Mouse (Mus musculus) layer of hippocampus, adult 11-12 months (tissue): ENCODE results near the gene Wnk4.

ENCODE experiments used
- DNase-seq: peaks from one replicate; pipeline ENCODE4 v3.0.0; 2022; ENCODE audit warnings: low spot score

The Wnk4 gene

DNA sequence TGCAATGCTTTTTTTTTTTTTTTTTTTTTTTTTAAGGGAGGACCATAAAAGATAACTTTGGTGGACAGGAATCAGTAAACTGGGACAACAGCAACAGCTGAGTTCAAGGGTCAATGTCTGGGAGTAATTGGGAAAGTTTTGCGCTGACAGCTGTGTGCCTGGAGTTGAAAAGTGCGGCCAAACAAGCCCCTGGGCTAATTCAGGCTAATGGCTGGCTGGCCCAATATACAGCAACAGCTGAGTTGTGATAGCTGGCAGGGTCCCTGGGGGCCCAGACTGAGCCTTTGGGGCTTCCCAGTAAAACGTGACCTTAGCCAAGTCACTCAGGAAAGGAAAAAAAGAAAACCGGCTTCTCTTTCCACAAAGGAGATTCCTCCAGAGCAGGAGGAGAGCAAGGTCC, 15.3 kb upstream of the Wnk4 start:
- no peak for DNase-seq

DNA sequence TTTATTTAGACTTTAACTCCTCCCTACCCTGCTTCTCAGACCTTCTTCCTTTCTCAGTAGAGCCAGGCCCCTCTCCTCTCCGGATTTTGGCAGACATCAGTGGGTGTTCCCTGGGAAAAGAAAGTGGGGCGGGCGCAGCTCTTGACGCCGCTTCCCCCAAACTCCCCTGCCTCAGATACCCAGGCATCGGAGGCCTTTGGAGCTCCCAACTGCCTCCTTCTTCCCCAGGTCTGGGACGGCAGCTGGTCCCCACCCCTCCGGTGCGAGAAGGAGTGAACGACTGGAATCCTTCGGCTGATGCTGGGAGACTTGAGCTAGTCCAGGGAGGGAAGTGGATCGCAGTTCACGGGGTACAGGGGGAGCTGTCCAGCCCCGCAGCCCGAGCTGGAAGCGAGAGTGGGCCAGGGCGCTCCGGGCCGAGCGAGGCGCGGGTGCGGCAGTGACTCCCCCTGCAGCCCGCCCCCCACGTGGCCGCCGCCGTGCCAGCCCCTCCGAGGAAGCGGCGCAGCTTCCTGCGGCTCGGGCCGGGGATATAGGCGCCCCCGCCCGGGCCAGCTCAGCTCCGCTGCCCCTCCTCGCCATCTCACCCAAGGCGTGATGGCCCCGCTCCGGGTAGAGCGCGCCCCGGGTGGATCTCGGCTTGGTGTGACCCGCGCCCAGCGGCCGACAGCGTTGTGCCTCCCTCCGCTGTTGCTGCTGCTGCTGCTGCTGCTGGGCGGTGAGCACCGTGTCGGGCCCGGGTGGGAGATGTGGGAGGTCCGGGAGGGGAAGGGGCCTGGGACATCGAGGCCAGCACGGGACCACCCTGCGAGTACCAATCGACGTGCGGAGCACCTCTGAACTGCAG, 14.3 kb upstream of the Wnk4 start, which contains the start of gene Ramp2:
Ramp2 (plus strand) TSS at position 174 of the 847 bp plus-strand sequence.
- no peak for DNase-seq

DNA sequence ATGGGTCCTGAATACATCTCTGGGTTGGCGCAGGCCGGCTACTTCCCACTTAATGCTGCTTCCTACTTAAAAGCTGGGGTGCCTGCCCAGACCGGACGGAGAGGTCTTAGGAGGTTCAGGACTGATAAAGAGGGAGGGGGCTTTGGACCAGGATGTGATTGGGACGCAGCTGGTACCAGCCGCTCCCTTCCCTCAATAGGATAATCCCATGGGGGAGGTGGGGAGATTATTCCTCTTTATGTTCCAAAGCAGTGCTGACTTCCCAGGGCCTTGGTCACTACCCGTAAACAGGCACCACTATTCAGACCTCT, 13.7 kb upstream of the Wnk4 start:
- DNase-seq = no peak

DNA sequence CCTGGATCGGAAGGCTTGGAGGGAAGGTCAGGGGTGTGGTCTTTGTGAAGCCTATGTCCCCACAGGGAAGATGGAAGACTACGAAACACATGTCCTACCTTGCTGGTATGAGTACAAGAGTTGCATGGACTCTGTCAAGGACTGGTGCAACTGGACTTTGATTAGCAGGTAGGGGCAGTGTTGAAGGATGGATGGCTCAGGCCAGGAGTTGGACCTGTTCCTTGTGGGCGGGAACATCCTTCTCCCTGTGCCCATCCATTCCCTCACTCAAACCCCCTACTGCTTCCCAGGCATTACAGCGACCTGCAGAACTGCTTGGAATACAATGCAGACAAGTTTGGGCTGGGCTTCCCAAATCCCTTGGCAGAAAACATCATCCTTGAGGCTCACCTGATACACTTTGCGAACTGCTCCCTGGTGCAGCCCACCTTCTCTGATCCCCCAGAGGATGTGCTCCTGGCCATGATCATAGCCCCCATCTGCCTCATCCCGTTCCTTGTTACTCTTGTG, 12.8 kb upstream of the Wnk4 start:
- DNase-seq = no peak

DNA sequence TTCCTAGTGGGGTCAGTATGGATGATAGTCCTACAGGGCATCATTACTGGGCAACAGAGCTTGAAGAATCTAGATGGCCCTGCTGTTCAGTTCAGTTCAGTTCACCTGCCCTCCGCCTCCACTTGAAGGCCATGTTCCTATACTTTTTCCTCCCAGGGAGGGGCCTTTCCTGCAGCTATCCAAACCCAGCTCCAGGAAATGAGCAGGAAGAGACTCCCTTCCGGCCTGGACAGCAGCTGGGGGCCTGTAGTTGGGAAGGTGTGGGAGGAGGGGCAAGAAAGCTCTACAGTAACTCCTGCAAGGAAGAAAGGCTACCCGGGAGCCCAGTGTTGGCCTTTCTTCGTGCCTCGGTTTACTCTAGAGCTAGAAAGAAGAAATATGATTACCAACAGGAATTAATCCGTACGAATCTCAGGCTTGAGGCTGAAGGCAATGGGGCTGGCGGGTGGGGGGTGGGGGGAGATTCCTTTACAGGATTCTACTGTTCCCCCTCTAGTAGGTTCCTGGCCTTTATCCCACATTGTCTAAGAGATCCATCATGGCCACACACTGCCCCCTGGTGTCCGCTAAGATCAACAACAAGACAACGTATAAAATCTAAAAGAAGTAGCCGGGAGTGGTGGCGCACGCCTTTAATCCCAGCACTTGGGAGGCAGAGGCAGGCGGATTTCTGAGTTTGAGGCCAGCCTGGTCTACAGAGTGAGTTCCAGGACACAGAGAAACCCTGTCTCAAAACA, 11.9 kb upstream of the Wnk4 start:
- DNase-seq = peak; percentile 80

DNA sequence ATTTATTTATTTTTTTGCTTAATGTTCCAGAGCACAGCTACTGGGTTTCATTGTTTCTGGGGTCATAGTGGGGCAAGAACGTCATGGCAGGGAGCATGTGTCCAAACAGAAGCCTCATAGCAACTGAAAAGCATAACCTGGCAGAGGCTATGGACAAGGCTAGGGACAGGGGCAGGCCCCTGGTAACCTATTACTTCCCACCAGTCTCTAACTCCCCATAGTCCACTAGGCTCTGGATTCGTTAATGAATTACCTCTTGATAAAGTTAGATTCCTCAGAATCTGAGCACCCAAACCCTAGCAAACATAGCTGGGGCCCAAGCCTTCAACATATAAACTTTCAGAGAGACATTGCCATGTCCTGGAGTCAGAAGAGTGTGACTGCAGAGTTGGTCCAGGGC, 9.3 kb upstream of the Wnk4 start:
- no peak for DNase-seq

DNA sequence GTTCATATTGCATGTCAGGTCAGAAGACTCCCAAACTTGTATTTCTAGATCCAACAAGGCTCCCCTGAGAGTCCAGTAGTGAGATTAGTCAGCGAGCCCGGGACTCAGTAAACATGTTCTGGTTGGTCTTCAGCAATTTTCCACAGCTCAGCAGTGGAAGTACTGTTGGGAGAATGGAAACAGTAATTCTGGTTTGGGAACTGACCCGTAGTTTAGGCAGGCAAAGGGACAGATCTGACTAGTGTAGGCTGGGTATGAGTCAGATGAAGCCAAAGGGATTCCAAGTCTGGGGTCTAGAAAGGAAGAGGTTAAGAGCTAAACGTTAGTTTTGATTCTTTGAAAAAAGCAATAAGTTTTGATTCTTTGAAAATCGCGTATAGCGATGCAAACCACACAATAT, 7.4 kb upstream of the Wnk4 start:
- no peak for DNase-seq

DNA sequence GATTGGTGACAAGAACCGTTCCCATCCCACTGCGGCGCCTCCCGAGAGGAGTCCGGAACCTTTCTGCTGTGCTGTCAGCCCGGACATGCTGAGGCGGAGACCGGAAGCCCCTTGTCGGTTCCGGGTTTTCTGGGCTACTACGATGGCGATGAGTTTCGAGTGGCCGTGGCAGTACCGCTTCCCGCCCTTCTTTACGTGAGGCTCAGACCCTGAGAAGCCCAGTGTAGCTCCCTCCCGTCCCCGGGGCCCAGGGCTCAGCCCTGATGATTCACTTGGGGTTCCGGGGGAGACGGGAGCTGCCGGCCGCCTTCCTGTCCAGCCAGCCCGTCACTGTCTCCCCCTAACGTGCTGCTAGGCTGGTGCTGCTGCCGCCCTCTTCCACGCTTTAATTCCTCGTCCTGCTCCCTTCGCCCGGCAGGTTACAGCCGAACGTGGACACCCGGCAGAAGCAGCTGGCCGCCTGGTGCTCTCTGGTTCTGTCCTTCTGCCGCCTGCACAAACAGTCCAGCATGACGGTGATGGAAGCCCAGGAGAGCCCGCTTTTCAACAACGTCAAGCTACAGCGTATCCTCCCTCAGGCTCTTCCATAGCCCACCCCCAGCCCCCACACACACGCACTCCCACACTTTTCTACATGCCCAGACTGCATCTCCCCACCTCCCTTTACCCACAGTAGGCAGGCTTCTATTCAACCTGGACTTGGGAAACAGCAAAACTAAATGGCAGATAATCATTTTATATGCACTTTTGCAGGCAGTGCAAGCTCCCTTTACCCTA, 6.6 kb upstream of the Wnk4 start, which contains the start of gene Vps25:
Vps25 (plus strand) TSS at position 95 of the 777 bp plus-strand sequence.
- peak; percentile 84 for DNase-seq

DNA sequence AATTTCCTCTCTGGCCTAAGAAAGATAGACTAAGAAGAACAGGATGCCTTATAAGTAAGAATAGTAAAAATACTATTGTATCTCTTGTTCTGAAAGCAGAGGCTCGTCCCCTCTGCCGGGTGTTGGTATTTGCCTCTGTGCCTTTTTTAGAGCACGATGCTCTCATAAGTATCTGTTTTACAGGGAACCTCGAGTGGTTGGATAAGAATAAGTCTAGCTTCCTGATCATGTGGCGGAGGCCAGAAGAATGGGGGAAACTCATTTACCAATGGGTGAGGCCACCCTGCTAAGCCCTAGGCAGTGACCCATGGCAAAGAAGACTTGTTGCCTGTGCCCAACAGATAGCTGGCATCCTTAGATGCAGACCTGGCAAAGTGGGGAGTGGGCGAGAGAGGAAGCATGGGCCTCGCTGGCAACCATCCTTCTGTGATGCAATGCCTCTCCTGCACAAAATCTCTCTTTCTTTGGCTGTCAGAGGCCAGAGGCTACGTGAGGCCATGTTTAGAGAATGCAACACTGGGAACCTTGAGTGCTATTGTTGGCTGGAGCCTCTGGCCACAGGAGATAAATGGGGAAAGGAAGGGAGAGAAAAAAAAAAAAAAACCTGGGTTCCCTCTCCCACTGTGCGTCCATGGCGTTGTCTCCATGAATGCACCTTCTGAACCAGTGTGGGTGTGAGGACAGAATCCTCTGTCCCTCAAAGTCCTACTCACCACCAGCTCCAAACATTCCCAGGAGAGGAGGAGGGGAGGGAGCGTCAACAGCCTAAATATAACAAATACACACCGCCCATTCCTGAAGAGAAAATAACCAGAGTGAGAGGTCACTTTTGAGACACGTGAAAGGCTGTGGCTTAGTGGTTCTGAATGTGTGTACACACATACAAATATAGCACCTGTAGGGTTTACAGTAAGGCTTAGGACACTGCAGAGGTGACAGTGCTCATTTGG, 4.3 kb upstream of the Wnk4 start:
- DNase-seq = no peak

DNA sequence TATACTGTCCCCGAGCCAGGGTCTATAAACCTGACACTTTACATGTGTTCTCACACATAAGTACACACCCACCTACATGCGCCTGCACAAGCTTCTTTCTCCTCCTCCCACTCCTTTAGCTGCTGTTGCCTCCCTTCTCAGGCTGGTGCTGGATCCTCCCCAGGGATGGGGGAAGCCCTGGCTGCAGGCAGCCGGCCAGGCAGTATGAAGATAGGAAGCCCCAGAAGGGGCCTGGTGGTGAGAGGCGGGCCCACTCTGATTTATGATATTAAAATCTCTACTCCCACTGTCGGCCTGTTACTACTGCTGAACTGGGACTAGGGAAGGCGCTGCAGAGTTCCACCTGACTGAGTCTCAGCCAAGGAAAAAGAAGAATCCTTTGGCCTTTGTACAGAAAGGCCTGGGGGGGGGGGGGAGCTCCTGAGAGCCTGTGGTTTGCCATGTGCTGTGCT, 1.1 kb upstream of the Wnk4 start:
- peak; percentile 68 for DNase-seq

DNA sequence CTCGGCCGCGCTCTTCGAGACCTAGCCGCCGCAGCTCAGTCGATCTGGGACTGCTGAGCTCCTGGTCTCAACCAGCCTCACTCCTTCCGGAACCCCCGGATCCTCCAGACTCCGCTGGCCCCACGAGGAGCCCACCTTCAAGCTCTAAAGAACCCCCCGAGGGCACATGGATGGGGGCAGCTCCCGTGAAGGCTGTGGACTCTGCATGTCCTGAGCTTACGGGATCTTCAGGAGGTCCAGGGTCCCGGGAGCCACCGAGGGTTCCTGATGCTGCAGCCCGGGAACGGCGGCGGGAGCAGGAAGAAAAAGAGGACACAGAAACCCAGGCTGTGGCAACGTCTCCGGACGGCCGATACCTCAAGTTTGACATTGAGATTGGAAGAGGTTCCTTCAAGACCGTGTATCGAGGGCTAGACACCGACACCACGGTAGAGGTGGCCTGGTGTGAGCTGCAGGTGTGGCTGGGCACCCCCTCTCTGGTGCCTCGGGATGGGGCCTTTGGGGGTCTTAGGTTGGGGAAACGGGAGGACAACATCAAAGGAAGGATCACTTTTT, 536 bp downstream of the Wnk4 start:
- no peak for DNase-seq

DNA sequence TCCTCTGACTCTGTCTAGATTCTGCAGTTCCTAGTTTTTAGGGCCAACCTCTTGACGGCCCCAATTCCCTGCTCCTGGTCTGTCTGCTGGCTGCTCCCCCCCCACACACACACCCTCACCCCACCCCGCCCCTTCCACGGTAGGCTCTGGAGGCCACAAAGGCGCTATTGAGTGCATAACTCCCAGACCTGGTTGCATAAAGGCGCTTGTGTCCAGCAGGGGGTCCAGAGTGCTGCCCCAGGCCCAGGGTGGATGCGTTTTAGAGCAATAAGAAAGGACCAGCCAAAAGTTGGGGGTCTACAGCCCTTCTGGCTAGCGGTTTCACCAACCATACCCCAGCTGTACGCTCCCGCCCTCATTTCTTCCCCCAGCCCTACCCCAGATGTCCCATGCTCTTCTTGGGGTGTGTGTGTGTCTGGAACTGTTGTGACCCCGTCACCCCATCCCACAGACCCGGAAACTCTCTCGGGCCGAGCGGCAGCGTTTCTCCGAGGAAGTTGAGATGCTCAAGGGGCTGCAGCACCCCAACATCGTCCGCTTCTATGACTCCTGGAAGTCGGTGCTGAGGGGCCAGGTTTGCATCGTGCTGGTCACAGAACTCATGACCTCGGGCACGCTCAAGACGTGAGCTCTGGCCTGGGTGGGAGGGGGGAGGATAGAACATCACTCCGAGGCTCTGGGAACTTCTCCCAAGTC, 2.1 kb downstream of the Wnk4 start:
- DNase-seq = no peak

DNA sequence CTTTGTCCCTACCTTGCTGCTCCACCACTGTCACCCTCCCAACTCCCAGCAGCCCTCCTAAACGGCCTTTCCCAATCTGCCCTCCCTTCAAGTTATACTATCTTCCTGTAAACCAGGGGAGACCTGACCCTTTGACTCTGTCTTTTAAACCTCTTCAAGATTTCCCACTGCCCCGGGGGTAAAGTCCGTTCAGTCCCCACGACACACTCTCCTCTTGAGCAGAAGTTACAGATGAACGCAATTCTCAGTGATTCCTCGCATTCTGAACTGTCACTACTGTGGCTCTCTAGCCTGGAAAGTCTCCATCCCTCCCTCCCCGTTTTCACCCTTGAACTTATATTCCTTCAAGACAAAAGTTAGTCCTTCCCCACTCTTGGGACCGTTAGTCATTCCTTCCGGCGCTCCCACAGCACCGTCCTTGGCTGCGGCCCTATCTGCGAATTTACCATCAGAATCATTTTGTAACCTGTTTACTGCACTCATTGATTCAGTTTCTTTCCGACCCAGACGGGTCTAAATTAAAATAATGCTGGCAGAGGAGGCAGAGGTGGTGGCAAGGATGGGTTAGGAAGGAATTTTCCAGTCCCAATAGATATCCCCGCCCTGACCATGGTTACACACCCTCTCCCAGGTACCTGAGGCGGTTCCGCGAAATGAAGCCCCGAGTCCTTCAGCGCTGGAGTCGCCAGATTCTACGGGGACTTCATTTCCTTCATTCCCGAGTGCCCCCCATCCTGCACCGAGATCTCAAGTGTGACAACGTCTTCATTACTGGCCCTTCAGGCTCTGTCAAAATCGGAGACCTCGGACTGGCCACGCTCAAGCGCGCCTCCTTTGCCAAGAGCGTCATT, 3.0 kb downstream of the Wnk4 start:
- DNase-seq = no peak

DNA sequence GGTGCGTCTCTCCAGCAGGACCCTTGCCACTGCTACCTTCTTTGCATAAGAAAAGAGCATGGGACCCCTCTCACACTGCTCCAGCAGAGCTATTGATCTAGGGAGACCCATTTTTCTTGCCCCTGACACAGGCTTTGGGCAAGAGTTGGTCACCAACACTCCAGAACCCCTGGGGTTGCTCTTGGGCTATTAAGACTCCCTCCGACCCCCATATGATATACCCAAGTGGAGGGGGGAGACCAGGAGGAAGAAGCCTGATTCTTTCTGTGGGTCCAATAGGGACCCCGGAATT, 3.6 kb downstream of the Wnk4 start:
- DNase-seq = no peak

DNA sequence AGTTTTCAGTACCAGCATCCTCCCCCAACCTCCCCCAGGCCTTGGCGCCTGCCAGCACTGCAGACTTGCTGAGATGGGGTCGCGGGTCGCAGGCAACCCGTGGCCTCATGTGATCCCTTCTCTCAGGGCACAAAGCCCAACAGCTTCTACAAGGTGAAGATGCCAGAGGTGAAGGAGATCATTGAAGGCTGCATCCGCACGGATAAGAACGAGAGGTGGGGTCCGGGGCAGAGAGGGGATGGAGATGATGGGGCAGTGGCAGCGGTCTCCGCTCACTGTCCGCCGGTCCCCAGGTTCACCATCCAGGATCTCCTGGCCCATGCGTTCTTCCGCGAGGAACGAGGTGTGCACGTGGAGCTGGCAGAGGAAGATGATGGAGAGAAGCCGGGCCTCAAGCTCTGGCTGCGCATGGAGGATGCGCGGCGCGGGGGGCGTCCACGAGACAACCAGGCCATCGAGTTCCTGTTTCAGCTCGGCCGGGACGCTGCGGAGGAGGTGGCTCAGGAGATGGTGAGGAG, 4.6 kb downstream of the Wnk4 start:
- no peak for DNase-seq

DNA sequence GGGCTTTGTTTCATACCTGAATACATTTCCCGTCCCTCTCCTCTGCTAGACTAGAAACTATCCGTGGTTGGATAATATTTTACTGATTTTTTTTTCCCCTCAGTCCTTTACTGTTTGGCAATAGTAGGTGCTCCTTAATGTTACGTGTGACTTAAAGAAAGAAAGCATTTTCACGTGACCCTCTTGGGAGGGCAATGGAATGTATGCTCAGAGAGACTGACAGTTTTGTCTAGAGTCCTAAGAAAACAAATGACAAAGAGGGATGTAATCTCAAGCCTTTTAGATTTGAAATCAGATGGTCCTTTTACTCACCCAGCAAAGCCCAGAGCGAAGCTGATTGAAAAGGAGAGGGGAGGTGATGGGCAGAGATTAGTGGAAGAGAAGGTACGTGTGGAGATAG, 5.5 kb downstream of the Wnk4 start:
- DNase-seq = no peak

DNA sequence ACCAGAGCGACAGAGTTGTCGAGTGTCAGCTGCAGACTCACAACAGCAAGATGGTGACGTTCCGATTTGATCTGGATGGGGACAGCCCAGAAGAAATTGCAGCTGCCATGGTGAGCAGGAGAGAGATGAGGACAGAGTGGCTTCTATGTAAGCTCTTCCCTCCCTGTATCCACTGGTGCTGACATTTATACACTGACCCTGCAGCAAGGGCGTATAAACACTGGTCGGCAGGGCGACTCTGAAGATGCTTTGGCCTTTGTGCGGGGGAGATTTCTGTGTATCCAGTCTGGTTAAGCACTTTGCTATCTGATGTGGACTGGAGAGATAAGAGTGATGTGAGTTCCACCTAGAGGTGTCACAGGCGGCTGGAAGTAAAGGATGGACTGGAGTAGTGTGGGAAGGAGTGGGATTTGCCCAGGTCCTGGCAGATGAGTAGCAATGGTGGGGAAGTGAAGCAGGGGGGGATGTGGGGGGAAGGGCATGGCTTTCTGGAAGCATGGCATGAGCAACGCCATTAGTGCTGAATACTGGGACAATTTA, 9.3 kb downstream of the Wnk4 start:
- no peak for DNase-seq

DNA sequence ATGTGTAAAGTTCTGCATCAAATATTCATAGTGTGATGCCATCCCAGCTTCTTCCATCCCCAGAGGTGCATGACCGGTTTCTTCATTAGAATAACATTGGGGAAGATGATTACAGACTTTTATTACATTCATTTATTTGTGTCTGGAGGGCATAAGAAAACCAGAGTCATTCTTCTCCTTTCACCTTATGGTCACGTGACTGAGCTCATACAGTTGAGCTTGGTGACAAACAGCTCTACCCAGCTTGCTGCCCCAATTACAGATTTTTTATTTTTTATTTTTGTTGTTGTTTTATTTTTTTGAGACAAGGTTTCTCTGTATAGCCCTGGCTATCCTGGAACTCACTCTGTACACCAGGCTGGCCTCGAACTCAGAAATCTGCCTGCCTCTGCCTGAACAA, 12.1 kb downstream of the Wnk4 start:
- no peak for DNase-seq

DNA sequence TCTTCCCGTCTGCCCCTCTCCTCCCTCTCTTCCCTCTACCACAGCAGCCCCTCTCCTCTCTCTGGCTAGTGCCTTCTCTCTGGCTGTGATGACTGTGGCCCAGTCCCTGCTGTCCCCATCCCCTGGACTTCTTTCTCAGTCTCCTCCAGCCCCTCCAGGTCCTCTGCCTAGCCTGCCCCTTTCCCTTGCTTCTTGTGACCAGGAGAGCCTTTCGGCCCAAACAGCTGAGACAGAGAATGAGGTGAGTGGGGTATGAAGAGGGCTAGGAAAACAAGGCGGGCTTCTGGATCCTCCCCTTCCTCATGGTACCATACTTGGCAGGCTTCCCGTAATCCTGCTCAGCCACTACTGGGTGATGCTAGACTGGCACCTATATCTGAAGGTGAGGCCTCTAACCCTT, 14.9 kb downstream of the Wnk4 start:
- no peak for DNase-seq
